Mouse (Mus musculus) megakaryocyte, embryonic 14.5 days (primary cell): ENCODE data around the gene Vrtn.

ENCODE experiments used
- FLI1 ChIP-seq: IDR thresholded peaks from 2 replicates; pipeline ENCODE4 v1.6.1; 2012; ENCODE audit warnings: low read length, inconsistent platforms, mixed read lengths
- GATA1 ChIP-seq: IDR thresholded peaks from 3 replicates; pipeline ENCODE4 v1.6.1; 2012; ENCODE audit warnings: mixed read lengths, low read length, inconsistent platforms, borderline replicate concordance

GRCm38 (mm10) chr12:84698319-84699081 lies 57.7 kb downstream of the Vrtn start, which contains the start of gene Syndig1l:
- no peak for TF ChIP-seq FLI1
- no peak for TF ChIP-seq GATA1
